ENCODE assay signal across 8 mouse cellular contexts in genomic region chr12:29937308-29937707, GRCm38 (mm10). TPM values are rescaled to one million over a fixed set of nuclear protein-coding genes. Genes with fewer than 3 reads are reported as not detected.
A peak's percentile ranks its signal among the peaks of the same experiment; 100 is the strongest.
DNase-seq lines count a peak whose midpoint lies in the region; ATAC-seq and TF ChIP-seq lines count a peak whose summit lies in the region.

Gene Pxdn (plus strand): TSS chr12:29937608.

- H3K27me3 ChIP-seq in heart, postnatal 0 days (ENCODE audit: control insufficient read depth, insufficient read depth, low read length): 0 out of 2 replicates have a peak, but pooled peaks cover 4% of the 10 kb centered on the region
- H3K27me3 ChIP-seq in limb, embryonic 12.5 days: no peaks in the 10 kb centered on the region

- H3K9ac ChIP-seq in heart, postnatal 0 days (replicated peaks; ENCODE audit: low read depth, low read length): peak within 1 kb of the TSS; percentile 72
- H3K9ac ChIP-seq in limb, embryonic 12.5 days (replicated peaks): peak within 1 kb of the TSS; percentile 95

- peak within 1 kb of the TSS; percentile 95 for H3K27ac ChIP-seq in layer of hippocampus, adult 2 months
- H3K27ac ChIP-seq in brown adipose tissue, adult 24 weeks (replicated peaks; ENCODE audit: low read depth, low read length): peak within 1 kb of the TSS; percentile 88
- H3K27ac ChIP-seq in heart, postnatal 0 days (ENCODE audit: low read depth): peak within 1 kb of the TSS; percentile 86
- H3K27ac ChIP-seq in limb, embryonic 12.5 days: peak within 1 kb of the TSS; percentile 96

- 58% methylated on average over 8 of the region's 8 CpGs for WGBS in heart, postnatal 0 days
- WGBS in limb, embryonic 12.5 days: 39% methylated on average over 8 of the region's 8 CpGs

- H3K4me1 ChIP-seq in brown adipose tissue, adult 24 weeks (ENCODE audit: control insufficient read depth, insufficient read depth, insufficient read length, low read length): peaks cover 29% of the 10 kb centered on the region
- H3K4me1 ChIP-seq in heart, postnatal 0 days (ENCODE audit: control insufficient read depth, insufficient read depth): peaks cover 30% of the 10 kb centered on the region
- peaks cover 40% of the 10 kb centered on the region for H3K4me1 ChIP-seq in limb, embryonic 12.5 days (replicated peaks)

- no peak for TF ChIP-seq EP300 in heart, postnatal 0 days (IDR thresholded peaks at IDR 0.05; ENCODE audit: low read depth)

- H3K4me2 ChIP-seq in heart, postnatal 0 days (ENCODE audit: low read depth, low read length): peak within 1 kb of the TSS; percentile 75
- peak within 1 kb of the TSS; percentile 88 for H3K4me2 ChIP-seq in limb, embryonic 12.5 days

- ATAC-seq in heart, postnatal 0 days (ENCODE audit: insufficient read depth, low read depth): no peak
- no peak for ATAC-seq in limb, embryonic 12.5 days (ENCODE audit: insufficient number of reproducible peaks, insufficient read depth, low FRiP score, low TSS enrichment, low read depth)

- TF ChIP-seq CTCF in layer of hippocampus, adult 2 months (conservative IDR thresholded peaks at IDR 0.05): no peak
- no peak for TF ChIP-seq CTCF in heart, postnatal 0 days (IDR thresholded peaks at IDR 0.05; ENCODE audit: low read depth)

- H3K9me3 ChIP-seq in heart, postnatal 0 days (replicated peaks; ENCODE audit: control insufficient read depth, low read length): no peaks in the 10 kb centered on the region
- no peaks in the 10 kb centered on the region for H3K9me3 ChIP-seq in limb, embryonic 12.5 days

- peak within 1 kb of the TSS; percentile 84 for H3K4me3 ChIP-seq in layer of hippocampus, adult 2 months
- peak within 1 kb of the TSS; percentile 96 for H3K4me3 ChIP-seq in brown adipose tissue, adult 24 weeks (ENCODE audit: insufficient read depth, low read depth, low read length)
- peak within 1 kb of the TSS; percentile 69 for H3K4me3 ChIP-seq in heart, postnatal 0 days (ENCODE audit: low read depth, low read length)
- peak within 1 kb of the TSS; percentile 91 for H3K4me3 ChIP-seq in limb, embryonic 12.5 days (replicated peaks)

- no peak for DNase-seq in layer of hippocampus, adult 2 months (ENCODE audit: low spot score in 2 of 2)
- no peak for DNase-seq in layer of hippocampus, adult 11-12 months (ENCODE audit: low spot score)
- no peak for DNase-seq in heart, postnatal 0 days (ENCODE audit: low spot score)
- DNase-seq in natural killer cell, adult 2 months (ENCODE audit: low spot score in 2 of 2): no peak
- DNase-seq in retina, embryonic 14.5 days (ENCODE audit: low spot score): no peak
- no peak for DNase-seq in right cerebral cortex, postnatal 10 days (ENCODE audit: low spot score in 2 of 2)

- no peaks in the 10 kb centered on the region for H3K36me3 ChIP-seq in heart, postnatal 0 days (replicated peaks; ENCODE audit: control insufficient read depth, insufficient read depth, low read length)
- H3K36me3 ChIP-seq in limb, embryonic 12.5 days: peaks cover 10% of the 10 kb centered on the region; the same call in 1 of the 2 replicates

RNA-seq across cellular contexts. Expression of gene Pxdn, which starts in this region (rescaled TPM):
- 10 to 100 TPM; 77.9 to 78.1 TPM for total RNA-seq in layer of hippocampus, adult 2 months (2021)
- 21.5 and 26.4 TPM in 2 replicates for polyA plus RNA-seq in brown adipose tissue, adult 24 weeks (2012; ENCODE audit: insufficient read depth, insufficient read length, missing spikeins)
- total RNA-seq in heart, postnatal 0 days (2014; rRNA removed; ENCODE audit: low replicate concordance): 144 TPM in 2 replicates
- 42.4 and 49.7 TPM in 2 replicates for polyA plus RNA-seq in heart, postnatal 0 days (2015; fragmentation: Nextera tagmentation; extraction: Ambion mirVana)
- 147 and 160 TPM in 2 replicates for polyA plus RNA-seq in limb, embryonic 12.5 days (2016; fragmentation: Nextera tagmentation; extraction: Ambion mirVana)
